Mouse (Mus musculus): ENCODE measurements at regions not wholly inside any gene's neighbourhood (a gene's known extent, or its start where the extent isn't known, plus 50 kb on each side); places are given as distances from the start of the nearest gene placed in this dataset.

- TF ChIP-seq CTCF (IDR thresholded peaks at IDR 0.05; ENCODE audit: insufficient read depth, low read length) = peak; percentile 66
- TF ChIP-seq POLR2A (IDR thresholded peaks at IDR 0.05; ENCODE audit: borderline replicate concordance, extremely low read depth, low read depth, low read length) = no peak
Measured at GRCm38 (mm10) chr4:124228537-124228936, 310.7 kb upstream of the 4930535I16Rik start.

All from lung, adult 2 months (tissue).